Mouse (Mus musculus): ENCODE data around the gene Gpld1.

DNA sequence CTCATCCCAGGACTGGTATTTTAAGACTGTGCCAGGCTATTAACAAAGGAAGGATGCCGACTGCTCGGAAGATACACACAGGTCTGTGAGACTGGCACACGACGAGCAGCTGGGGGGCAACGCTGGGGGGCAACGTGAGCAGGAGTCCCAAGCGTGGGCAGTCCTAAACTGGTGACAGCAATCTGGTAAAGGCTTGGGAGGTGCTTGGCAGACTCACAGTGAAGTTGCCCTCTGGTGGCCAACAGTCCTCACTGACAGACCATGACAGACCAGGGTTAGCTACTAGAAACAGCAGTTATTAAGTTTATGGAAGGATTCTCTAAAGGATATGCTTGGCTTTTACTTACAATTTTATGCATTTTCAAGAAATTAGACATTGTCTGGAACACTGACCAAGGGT, 45.4 kb downstream of the Gpld1 start:
- peak; percentile 51; the same call in 1 of the 2 replicates for TF ChIP-seq CTCF (IDR thresholded peaks at IDR 0.05; ENCODE audit: control insufficient read depth, insufficient read depth, insufficient replicate concordance, low read depth, low read length)
- no peak for TF ChIP-seq POLR2A (IDR thresholded peaks at IDR 0.05; ENCODE audit: control insufficient read depth, low read depth, low read length)

Measured in testis, adult 2 months (tissue).